Mouse (Mus musculus) forebrain, embryonic 11.5 days (tissue): ENCODE measurements at regions not wholly inside any gene's neighbourhood (a gene's known extent, or its start where the extent isn't known, plus 50 kb on each side); places are given as distances from the start of the nearest gene placed in this dataset.
A peak's percentile ranks its signal among the peaks of the same experiment; 100 is the strongest.

ENCODE experiments used
- ATAC-seq: fragments of 200-750 bp; cut with Nextera tagmentation; replicated peaks from 2 replicates; pipeline ENCODE4 v1.8.0; 2017; ENCODE audit warnings: moderate TSS enrichment; ENCODE audit not compliant: low FRiP score
- DNase-seq: peaks from one replicate; pipeline ENCODE4 v3.0.0-alpha.2; 2017; ENCODE audit warnings: low spot score
- H3K27ac ChIP-seq: fragments of 300-500 bp; sonication (generic); 2 replicates; pipeline ENCODE4 v1.5.1; 2014; ENCODE audit warnings: low read depth, low read length
- H3K27me3 ChIP-seq: fragments of 300-500 bp; sonication (generic); 2 replicates; pipeline ENCODE4 v1.6.1; 2014; ENCODE audit warnings: mild to moderate bottlenecking, low read length, mixed read lengths; ENCODE audit not compliant: control insufficient read depth, insufficient read depth
- H3K36me3 ChIP-seq: fragments of 300-500 bp; sonication (generic); 2 replicates; pipeline ENCODE4 v1.6.1; 2014; ENCODE audit warnings: mild to moderate bottlenecking, low read length, moderate library complexity, mixed read lengths; ENCODE audit not compliant: control insufficient read depth, insufficient read depth
- H3K4me1 ChIP-seq: fragments of 300-500 bp; sonication (generic); replicated peaks from 2 replicates; pipeline ENCODE4 v1.6.1; 2014; ENCODE audit warnings: low read length, mixed read lengths; ENCODE audit not compliant: control insufficient read depth, insufficient read depth
- H3K4me2 ChIP-seq: fragments of 300-500 bp; sonication (generic); 2 replicates; pipeline ENCODE4 v1.6.1; 2014; ENCODE audit warnings: low read depth, mild to moderate bottlenecking, low read length, moderate library complexity, mixed read lengths; ENCODE audit not compliant: severe bottlenecking
- H3K4me3 ChIP-seq: fragments of 300-500 bp; sonication (generic); 2 replicates; pipeline ENCODE4 v1.5.1; 2014; ENCODE audit warnings: low read depth, low read length
- H3K9ac ChIP-seq: fragments of 300-500 bp; sonication (generic); 2 replicates; pipeline ENCODE4 v1.6.1; 2014; ENCODE audit warnings: low read length
- H3K9me3 ChIP-seq: fragments of 300-500 bp; sonication (generic); 2 replicates; pipeline ENCODE4 v1.6.1; 2016; ENCODE audit warnings: low read length, mixed read lengths; ENCODE audit not compliant: control insufficient read depth
- WGBS: fragments of 180-500 bp; shearing (Covaris S2); extraction: QIAGEN DNeasy Blood & Tissue Kit; methylation state at CpG from one replicate; pipeline ENCODE4 v1.1.7; 2014; 5-methylcytosine and 5-hydroxymethylcytosine counted together

GRCm38 (mm10) chr9:69651608-69652007 lies 109.1 kb downstream of the Foxb1 start:
- no peak overlapping the region for H3K4me3 ChIP-seq
- no peak overlapping the region for H3K4me2 ChIP-seq
- H3K27ac ChIP-seq = no peak overlapping the region
- H3K36me3 ChIP-seq = no peaks in the 10 kb centered on the region
- H3K4me1 ChIP-seq = no peaks in the 10 kb centered on the region
- no peak for ATAC-seq
- 72% methylated on average over 8 of the region's 8 CpGs for WGBS
- H3K27me3 ChIP-seq = no peaks in the 10 kb centered on the region
- DNase-seq = no peak
- H3K9me3 ChIP-seq = no peaks in the 10 kb centered on the region
- no peak overlapping the region for H3K9ac ChIP-seq

GRCm38 (mm10) chr9:69642591-69642990 lies 118.1 kb downstream of the Foxb1 start:
- no peaks in the 10 kb centered on the region for H3K9me3 ChIP-seq
- DNase-seq (no peak), ATAC-seq (no peak)
- no peaks in the 10 kb centered on the region for H3K36me3 ChIP-seq
- no peak overlapping the region for H3K9ac ChIP-seq
- H3K4me3 ChIP-seq = no peak overlapping the region
- 57% methylated on average over 5 of the region's 5 CpGs for WGBS
- no peak overlapping the region for H3K4me2 ChIP-seq
- no peaks in the 10 kb centered on the region for H3K4me1 ChIP-seq
- no peak overlapping the region for H3K27ac ChIP-seq
- H3K27me3 ChIP-seq = no peaks in the 10 kb centered on the region

- H3K36me3 ChIP-seq = no peaks in the 10 kb centered on the region
- H3K4me3 ChIP-seq = no peak overlapping the region
- DNase-seq (peak; percentile 86), ATAC-seq (no peak)
- no peaks in the 10 kb centered on the region for H3K9me3 ChIP-seq
- H3K4me2 ChIP-seq = no peak overlapping the region
- 22% methylated on average over 7 of the region's 7 CpGs for WGBS
- H3K27ac ChIP-seq = no peak overlapping the region
- peaks cover 7% of the 10 kb centered on the region; the same call in 1 of the 2 replicates for H3K27me3 ChIP-seq
- H3K4me1 ChIP-seq = no peaks in the 10 kb centered on the region
- H3K9ac ChIP-seq = no peak overlapping the region
These were observed 137.4 kb downstream of the Foxb1 start for GRCm38 (mm10) chr9:69623312-69623711.

- peaks cover 7% of the 10 kb centered on the region; the same call in 1 of the 2 replicates for H3K27me3 ChIP-seq
- DNase-seq = no peak
These were observed 139.7 kb downstream of the Foxb1 start for GRCm38 (mm10) chr9:69621006-69621405.

GRCm38 (mm10) chr9:69617328-69617727 lies 143.4 kb downstream of the Foxb1 start:
- H3K27ac ChIP-seq = no peak overlapping the region
- no peaks in the 10 kb centered on the region for H3K9me3 ChIP-seq
- H3K36me3 ChIP-seq = no peaks in the 10 kb centered on the region
- DNase-seq (no peak), ATAC-seq (no peak)
- 82% methylated on average over 2 of the region's 2 CpGs for WGBS
- no peaks in the 10 kb centered on the region for H3K4me1 ChIP-seq
- H3K4me2 ChIP-seq = no peak overlapping the region
- H3K27me3 ChIP-seq = peaks cover 5% of the 10 kb centered on the region; the same call in 1 of the 2 replicates
- no peak overlapping the region for H3K9ac ChIP-seq
- H3K4me3 ChIP-seq = no peak overlapping the region

More at GRCm38 (mm10) chr9:69621006-69621405, 139.7 kb downstream of the Foxb1 start:
- H3K9me3 ChIP-seq = no peaks in the 10 kb centered on the region
- H3K4me1 ChIP-seq = no peaks in the 10 kb centered on the region
- no peak overlapping the region for H3K4me3 ChIP-seq
- H3K27ac ChIP-seq = no peak overlapping the region
- no peak for ATAC-seq
- H3K9ac ChIP-seq = no peak overlapping the region
- no peaks in the 10 kb centered on the region for H3K36me3 ChIP-seq
- WGBS = 72% methylated on average over 3 of the region's 3 CpGs
- no peak overlapping the region for H3K4me2 ChIP-seq

- H3K4me3 ChIP-seq = no peak overlapping the region
- peaks cover 12% of the 10 kb centered on the region for H3K27me3 ChIP-seq
- H3K4me2 ChIP-seq = no peak overlapping the region
- ATAC-seq (no peak), DNase-seq (no peak)
- no peaks in the 10 kb centered on the region for H3K4me1 ChIP-seq
- no peaks in the 10 kb centered on the region for H3K36me3 ChIP-seq
- no peak overlapping the region for H3K27ac ChIP-seq
- no peaks in the 10 kb centered on the region for H3K9me3 ChIP-seq
- 91% methylated on average over 8 of the region's 8 CpGs for WGBS
- H3K9ac ChIP-seq = no peak overlapping the region
These were observed 144.1 kb downstream of the Anxa2 start for GRCm38 (mm10) chr9:69597472-69597871.

- Histone ChIP-seq H3K4me3 (no peak overlapping the region), H3K4me2 (no peak overlapping the region), H3K27me3 (peaks cover 20% of the 10 kb centered on the region), H3K9me3 (no peaks in the 10 kb centered on the region), H3K36me3 (no peaks in the 10 kb centered on the region), H3K4me1 (no peaks in the 10 kb centered on the region), H3K27ac (no peak overlapping the region), H3K9ac (no peak overlapping the region)
- peak; percentile 63 for ATAC-seq
- WGBS = 46% methylated on average over 15 of the region's 15 CpGs
- DNase-seq = no peak
These were observed 139.1 kb downstream of the Anxa2 start for GRCm38 (mm10) chr9:69592329-69593062.

GRCm38 (mm10) chr9:69588846-69589245 lies 135.4 kb downstream of the Anxa2 start:
- H3K9me3 ChIP-seq = no peaks in the 10 kb centered on the region
- no peaks in the 10 kb centered on the region for H3K4me1 ChIP-seq
- no peaks in the 10 kb centered on the region for H3K36me3 ChIP-seq
- ATAC-seq (no peak), DNase-seq (no peak)
- H3K9ac ChIP-seq = no peak overlapping the region
- no peak overlapping the region for H3K4me3 ChIP-seq
- no peak overlapping the region for H3K4me2 ChIP-seq
- H3K27me3 ChIP-seq = peaks cover 11% of the 10 kb centered on the region; the same call in 1 of the 2 replicates
- 82% methylated on average over 4 of the region's 4 CpGs for WGBS
- no peak overlapping the region for H3K27ac ChIP-seq

- ATAC-seq (no peak), DNase-seq (no peak)
- Histone ChIP-seq H3K27ac (no peak overlapping the region), H3K27me3 (peaks cover 11% of the 10 kb centered on the region; the same call in 1 of the 2 replicates), H3K36me3 (no peaks in the 10 kb centered on the region), H3K9ac (no peak overlapping the region), H3K9me3 (no peaks in the 10 kb centered on the region), H3K4me1 (no peaks in the 10 kb centered on the region), H3K4me2 (no peak overlapping the region), H3K4me3 (no peak overlapping the region)
- 82% methylated on average over 3 of the region's 3 CpGs for WGBS
These were observed 133.7 kb downstream of the Anxa2 start for GRCm38 (mm10) chr9:69587096-69587495.
